15 mouse cellular contexts compared by ENCODE assay signal in the genomic region with DNA sequence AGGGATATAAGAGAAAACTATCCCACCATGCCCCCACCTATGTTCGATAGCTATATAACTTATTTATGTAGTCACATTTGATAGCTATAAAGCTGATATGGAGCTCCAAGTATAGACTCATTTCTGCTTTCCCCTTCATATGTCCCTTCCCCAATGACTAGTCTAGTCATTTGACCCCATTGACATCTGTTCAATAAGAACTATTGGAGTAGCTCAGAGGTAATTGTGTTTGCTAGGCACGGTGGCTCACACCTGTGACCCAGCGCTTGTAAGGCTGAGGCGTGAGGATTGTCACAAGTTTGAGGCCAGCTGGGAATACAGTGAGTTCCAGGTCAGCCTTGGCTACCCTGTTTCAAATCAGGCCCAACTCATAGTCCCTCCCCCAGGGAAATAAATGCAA.
DNase-seq lines count a peak whose midpoint lies in the region; ATAC-seq lines count a peak whose summit lies in the region.
"Had no signal": no experiment of that assay in that cellular context is flagged by ENCODE, and none has a peak within 500 bp of the region (broad histone marks: within the 10 kb centered on the region; RNA-seq: fewer than 3 reads in every experiment).

No protein-coding gene starts in this region.

- H3K9me3 ChIP-seq in forebrain, embryonic 11.5 days (ENCODE audit: control insufficient read depth, low read length), result no peaks in the 10 kb centered on the region
- H3K9me3 ChIP-seq in forebrain, embryonic 14.5 days (replicated peaks; ENCODE audit: control insufficient read depth, low read length), result no peaks in the 10 kb centered on the region
- no peaks in the 10 kb centered on the region for H3K9me3 ChIP-seq in embryonic facial prominence, embryonic 10.5 days
- H3K9me3 ChIP-seq in hindbrain, embryonic 12.5 days (replicated peaks), result no peaks in the 10 kb centered on the region
- no peaks in the 10 kb centered on the region for H3K9me3 ChIP-seq in midbrain, embryonic 16.5 days (replicated peaks; ENCODE audit: control insufficient read depth, low read length, poor library complexity, severe bottlenecking)
- H3K9me3 ChIP-seq: heart, embryonic 13.5 days; liver, embryonic 13.5 days had no signal

- no peaks in the 10 kb centered on the region for H3K36me3 ChIP-seq in forebrain, embryonic 11.5 days (ENCODE audit: control insufficient read depth, insufficient read depth, low read length)
- H3K36me3 ChIP-seq in forebrain, embryonic 14.5 days (ENCODE audit: control insufficient read depth, insufficient read depth, low read length), result no peaks in the 10 kb centered on the region
- H3K36me3 ChIP-seq in embryonic facial prominence, embryonic 10.5 days (replicated peaks), result no peaks in the 10 kb centered on the region
- no peaks in the 10 kb centered on the region for H3K36me3 ChIP-seq in hindbrain, embryonic 12.5 days
- no peaks in the 10 kb centered on the region for H3K36me3 ChIP-seq in midbrain, embryonic 16.5 days (ENCODE audit: control insufficient read depth, insufficient read depth, low read length)
- H3K36me3 ChIP-seq: heart, embryonic 13.5 days; liver, embryonic 13.5 days had no signal

- ATAC-seq in forebrain, embryonic 11.5 days (replicated peaks; ENCODE audit: low FRiP score), result peak; percentile 51; the same call in 1 of the 2 replicates
- no peak; the same call in none of the 2 replicates for ATAC-seq in forebrain, embryonic 14.5 days
- ATAC-seq in hindbrain, embryonic 12.5 days (ENCODE audit: low FRiP score), result peak; percentile 64
- peak; percentile 62 for ATAC-seq in midbrain, embryonic 16.5 days

- no peaks in the 10 kb centered on the region for H3K4me1 ChIP-seq in forebrain, embryonic 11.5 days (replicated peaks; ENCODE audit: control insufficient read depth, insufficient read depth, low read length)
- no peaks in the 10 kb centered on the region for H3K4me1 ChIP-seq in forebrain, embryonic 14.5 days (ENCODE audit: control insufficient read depth, insufficient read depth, low read length)
- peaks cover 20% of the 10 kb centered on the region for H3K4me1 ChIP-seq in embryonic facial prominence, embryonic 10.5 days
- no peaks in the 10 kb centered on the region for H3K4me1 ChIP-seq in hindbrain, embryonic 12.5 days
- no peaks in the 10 kb centered on the region for H3K4me1 ChIP-seq in midbrain, embryonic 16.5 days (ENCODE audit: control insufficient read depth, insufficient read depth, low read length)
- H3K4me1 ChIP-seq: liver, embryonic 13.5 days had no signal

- H3K27ac ChIP-seq in forebrain, embryonic 11.5 days (ENCODE audit: low read depth, low read length), result no peak overlapping the region
- no peak overlapping the region for H3K27ac ChIP-seq in forebrain, embryonic 14.5 days (ENCODE audit: low read depth, low read length)
- peak overlapping the region; percentile 57 for H3K27ac ChIP-seq in embryonic facial prominence, embryonic 10.5 days (replicated peaks)
- no peak overlapping the region for H3K27ac ChIP-seq in hindbrain, embryonic 12.5 days
- H3K27ac ChIP-seq in midbrain, embryonic 16.5 days (ENCODE audit: low read length), result peak overlapping the region; percentile 42
- H3K27ac ChIP-seq: heart, embryonic 13.5 days; liver, embryonic 13.5 days had no signal

- H3K4me2 ChIP-seq in forebrain, embryonic 11.5 days (ENCODE audit: low read depth, low read length, severe bottlenecking), result no peak overlapping the region
- H3K4me2 ChIP-seq in forebrain, embryonic 14.5 days (ENCODE audit: low read length), result no peak overlapping the region
- no peak overlapping the region for H3K4me2 ChIP-seq in hindbrain, embryonic 12.5 days (replicated peaks)
- no peak overlapping the region for H3K4me2 ChIP-seq in midbrain, embryonic 16.5 days (ENCODE audit: low read length)
- H3K4me2 ChIP-seq: liver, embryonic 13.5 days had no signal

- no peak overlapping the region for H3K9ac ChIP-seq in forebrain, embryonic 11.5 days (ENCODE audit: low read length)
- no peak overlapping the region for H3K9ac ChIP-seq in forebrain, embryonic 14.5 days (ENCODE audit: low read length)
- H3K9ac ChIP-seq in hindbrain, embryonic 12.5 days, result no peak overlapping the region
- H3K9ac ChIP-seq in midbrain, embryonic 16.5 days (ENCODE audit: low read depth, low read length), result no peak overlapping the region
- H3K9ac ChIP-seq: heart, embryonic 13.5 days; liver, embryonic 13.5 days had no signal

- H3K27me3 ChIP-seq in forebrain, embryonic 11.5 days (ENCODE audit: control insufficient read depth, insufficient read depth, low read length), result no peaks in the 10 kb centered on the region
- no peaks in the 10 kb centered on the region for H3K27me3 ChIP-seq in forebrain, embryonic 14.5 days (replicated peaks; ENCODE audit: control insufficient read depth, insufficient read depth, low read length)
- no peaks in the 10 kb centered on the region for H3K27me3 ChIP-seq in embryonic facial prominence, embryonic 10.5 days (replicated peaks; ENCODE audit: low read depth, poor library complexity, severe bottlenecking)
- no peaks in the 10 kb centered on the region for H3K27me3 ChIP-seq in hindbrain, embryonic 12.5 days
- no peaks in the 10 kb centered on the region for H3K27me3 ChIP-seq in midbrain, embryonic 16.5 days (ENCODE audit: control insufficient read depth, insufficient read depth, low read depth, low read length)
- H3K27me3 ChIP-seq: heart, embryonic 13.5 days; liver, embryonic 13.5 days had no signal

- 81% methylated on average over 4 of the region's 4 CpGs for WGBS in forebrain, embryonic 11.5 days
- 86% methylated on average over 4 of the region's 4 CpGs for WGBS in forebrain, embryonic 14.5 days
- WGBS in embryonic facial prominence, embryonic 10.5 days, result 78% methylated on average over 4 of the region's 4 CpGs
- 71% methylated on average over 4 of the region's 4 CpGs for WGBS in hindbrain, embryonic 12.5 days
- 73% methylated on average over 4 of the region's 4 CpGs for WGBS in midbrain, embryonic 16.5 days

- no peak overlapping the region for H3K4me3 ChIP-seq in forebrain, embryonic 11.5 days (ENCODE audit: low read depth, low read length)
- H3K4me3 ChIP-seq in forebrain, embryonic 14.5 days (ENCODE audit: low read depth, low read length), result no peak overlapping the region
- no peak overlapping the region for H3K4me3 ChIP-seq in embryonic facial prominence, embryonic 10.5 days
- H3K4me3 ChIP-seq in hindbrain, embryonic 12.5 days, result no peak overlapping the region
- H3K4me3 ChIP-seq in midbrain, embryonic 16.5 days (ENCODE audit: low read depth, low read length), result no peak overlapping the region
- H3K4me3 ChIP-seq: heart, embryonic 13.5 days; liver, embryonic 13.5 days had no signal

- DNase-seq in forebrain, embryonic 11.5 days (ENCODE audit: low spot score), result no peak
- DNase-seq in forebrain, embryonic 14.5 days (ENCODE audit: low spot score), result no peak
- DNase-seq in embryonic facial prominence, embryonic 10.5 days (ENCODE audit: low spot score), result no peak
- no peak for DNase-seq in layer of hippocampus, adult 8-10 months (ENCODE audit: low spot score in 2 of 2)
- DNase-seq in right cerebral cortex, postnatal 10 days (ENCODE audit: low spot score in 2 of 2), result no peak
- DNase-seq in urinary bladder, postnatal 14 days (ENCODE audit: low spot score), result no peak
- DNase-seq: cerebellum, adult 11 months; gastrocnemius, postnatal 14 days; kidney, postnatal 10 days; left cerebral cortex, postnatal 4 days; liver, embryonic 13.5 days; thymus, postnatal 14 days had no signal

Comparison
In these comparisons a context has a peak if more than half of its experiments do, and no peak if none do; other contexts are left out.
1. H3K27ac ChIP-seq: peak in embryonic facial prominence, embryonic 10.5 days (single experiment) and midbrain, embryonic 16.5 days (single experiment); none in forebrain, embryonic 11.5 days (single experiment), forebrain, embryonic 14.5 days (single experiment) and hindbrain, embryonic 12.5 days (single experiment).